Mouse (Mus musculus) cerebellum, adult 8-10 months (tissue): ENCODE measurements around the gene Lrrc8d.

Experiments
- DNase-seq: peaks from one replicate; pipeline ENCODE4 v3.0.0; 2022

The Lrrc8d gene

GRCm38 (mm10) chr5:105721267-105721666 is 21.5 kb downstream of the Lrrc8d start:
- DNase-seq = no peak

GRCm38 (mm10) chr5:105722807-105723206 is 23.0 kb downstream of the Lrrc8d start:
- DNase-seq = no peak

GRCm38 (mm10) chr5:105730193-105730831 is 30.5 kb downstream of the Lrrc8d start:
- no peak for DNase-seq

GRCm38 (mm10) chr5:105731173-105731626 is 31.4 kb downstream of the Lrrc8d start:
- no peak for DNase-seq

GRCm38 (mm10) chr5:105731627-105732432 is 32.1 kb downstream of the Lrrc8d start:
- peak; percentile 27 for DNase-seq

- no peak for DNase-seq
Observed at GRCm38 (mm10) chr5:105732433-105732891, 32.7 kb downstream of the Lrrc8d start.

DNA sequence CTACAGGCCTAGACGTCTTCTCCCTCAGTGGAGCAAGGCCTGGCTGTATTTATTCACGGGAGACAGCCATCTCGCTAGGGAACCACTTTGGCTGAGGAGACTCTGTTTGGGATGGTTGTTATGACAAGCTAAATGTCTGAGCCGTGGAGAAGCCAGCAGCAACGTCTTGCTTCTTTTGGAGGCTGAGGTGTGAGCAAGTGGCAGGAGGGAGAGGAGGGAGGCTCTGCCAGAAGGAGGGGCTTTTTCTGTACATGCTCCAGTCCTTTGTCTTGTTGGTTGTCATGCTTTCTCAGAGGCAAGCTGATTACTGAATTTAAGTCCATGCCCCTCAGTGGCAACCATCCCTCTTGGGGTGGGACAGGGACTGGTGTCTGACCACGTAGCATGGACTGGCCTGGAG is 33.5 kb downstream of the Lrrc8d start:
- DNase-seq = no peak

DNA sequence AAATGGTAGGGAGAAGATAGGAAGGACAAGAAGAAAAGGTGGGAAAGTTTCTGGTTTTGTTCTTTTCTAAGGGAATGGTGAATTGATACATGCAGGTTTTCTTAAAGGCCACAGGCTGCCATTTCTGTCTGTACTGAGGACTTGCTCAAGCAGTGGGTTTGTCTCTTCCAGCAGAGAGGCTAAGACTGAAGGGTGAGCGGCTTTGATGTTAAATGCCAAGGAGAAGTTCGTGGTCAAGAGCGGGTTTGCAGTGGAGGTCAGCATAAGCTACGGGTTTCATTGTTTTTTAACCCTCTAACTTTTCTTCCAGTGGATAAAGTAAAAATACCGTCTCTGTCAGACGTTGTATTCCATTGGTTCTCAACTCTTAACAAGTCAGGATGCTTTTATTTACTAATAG is 36.6 kb downstream of the Lrrc8d start:
- no peak for DNase-seq

DNA sequence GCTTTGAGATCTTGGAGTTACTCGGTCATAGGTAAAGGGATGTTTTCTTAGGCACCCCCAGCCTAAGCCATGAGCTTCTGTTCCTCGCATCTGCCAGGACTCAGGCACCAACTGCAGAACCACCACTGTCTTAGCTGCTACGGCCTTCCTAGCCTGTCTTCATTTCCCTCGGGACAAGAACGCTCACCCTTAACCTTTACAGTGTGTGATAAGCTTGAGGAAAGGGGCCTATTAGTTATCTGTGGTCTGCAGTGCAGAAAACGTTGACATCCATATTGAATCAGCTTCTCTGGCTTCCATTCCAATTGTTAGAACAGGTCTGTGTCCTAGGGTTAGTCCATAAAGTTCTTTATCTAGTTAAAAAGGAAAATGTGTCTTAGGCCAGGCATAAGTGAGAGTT is 37.4 kb downstream of the Lrrc8d start:
- no peak for DNase-seq

GRCm38 (mm10) chr5:105740437-105740836 is 40.7 kb downstream of the Lrrc8d start:
- DNase-seq = no peak

DNA sequence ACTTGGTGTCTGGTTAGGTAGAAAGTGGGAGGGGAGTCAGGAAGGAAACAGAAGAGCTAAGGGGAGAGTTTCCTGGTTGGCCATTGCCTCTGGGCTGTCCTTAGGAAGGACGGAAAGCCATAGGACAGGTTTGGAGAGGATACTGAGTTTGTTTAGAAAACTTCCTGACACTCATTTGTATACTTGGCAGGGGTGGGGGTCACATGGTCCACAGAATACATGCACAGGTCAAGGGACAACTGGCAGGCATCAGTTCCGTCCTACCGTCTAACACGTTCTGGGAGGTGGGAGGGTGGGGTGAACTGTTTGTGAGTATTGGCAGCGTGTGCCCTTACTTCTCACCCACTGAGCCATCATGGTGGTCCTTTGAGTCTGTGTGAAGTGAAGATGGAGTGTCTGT is 42.9 kb downstream of the Lrrc8d start:
- no peak for DNase-seq

DNA sequence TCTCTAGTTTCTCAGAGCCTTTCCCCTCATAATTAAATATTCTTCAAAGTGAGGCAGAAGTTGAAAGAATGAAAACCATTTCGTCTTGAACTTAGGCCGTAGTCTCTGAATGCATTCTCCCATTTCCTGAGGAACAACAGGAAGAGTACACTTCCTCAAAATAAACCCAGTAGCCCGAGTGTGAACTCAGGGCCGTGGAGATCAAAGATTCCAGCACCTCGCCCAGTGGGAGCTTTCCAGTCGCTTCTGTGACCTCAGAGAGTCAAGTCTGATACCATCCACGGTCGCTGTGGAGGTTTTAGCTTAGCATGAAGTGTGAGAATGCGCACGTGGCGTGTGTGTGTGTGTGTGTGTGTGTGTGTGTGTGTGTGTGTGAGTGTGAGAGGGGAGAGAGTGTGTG is 45.6 kb downstream of the Lrrc8d start:
- no peak for DNase-seq

DNA sequence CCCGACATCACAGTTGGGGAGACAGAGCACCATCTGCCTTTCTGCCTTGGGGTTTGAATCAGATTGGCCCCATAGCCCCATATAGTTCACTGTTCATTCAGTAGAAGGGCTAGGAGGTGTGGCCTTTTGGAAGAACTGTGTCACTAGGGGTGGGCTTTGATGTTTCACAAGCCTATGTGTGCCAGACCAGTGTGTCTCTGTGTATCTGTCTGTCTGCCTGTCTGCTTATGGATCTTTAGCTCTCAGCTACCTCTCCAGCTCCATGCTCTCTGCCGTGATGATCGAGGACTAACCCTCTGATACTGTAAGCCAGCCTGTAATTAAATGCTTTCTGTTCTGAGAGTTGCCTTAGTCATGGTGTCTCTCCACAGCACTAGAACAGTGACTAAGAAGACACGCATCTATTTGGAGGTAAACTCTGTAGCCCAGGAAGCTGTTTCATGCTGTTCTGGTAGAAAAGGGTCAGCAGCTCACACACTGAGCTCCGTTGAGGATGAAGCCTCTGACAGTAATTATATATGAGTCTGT is 46.2 kb downstream of the Lrrc8d start:
- no peak for DNase-seq

DNA sequence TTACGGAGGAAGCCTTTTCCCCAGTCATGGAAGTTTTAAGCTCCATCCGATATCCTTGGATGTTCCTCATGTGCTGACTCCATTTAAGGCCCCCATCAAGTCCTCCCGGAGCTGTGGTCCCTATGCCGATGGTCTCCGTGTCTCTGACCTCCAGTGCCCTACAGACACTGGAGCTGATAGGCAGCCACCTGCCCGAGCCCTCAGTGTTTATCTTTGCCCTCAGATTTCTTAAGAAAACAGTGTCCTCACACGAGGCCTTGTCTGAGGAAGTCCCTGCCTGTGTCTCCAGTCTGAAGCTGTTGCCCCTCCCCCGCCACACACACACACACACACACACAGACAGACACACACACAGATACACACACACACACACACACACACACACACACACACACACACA is 55.0 kb downstream of the Lrrc8d start:
- DNase-seq = no peak

DNA sequence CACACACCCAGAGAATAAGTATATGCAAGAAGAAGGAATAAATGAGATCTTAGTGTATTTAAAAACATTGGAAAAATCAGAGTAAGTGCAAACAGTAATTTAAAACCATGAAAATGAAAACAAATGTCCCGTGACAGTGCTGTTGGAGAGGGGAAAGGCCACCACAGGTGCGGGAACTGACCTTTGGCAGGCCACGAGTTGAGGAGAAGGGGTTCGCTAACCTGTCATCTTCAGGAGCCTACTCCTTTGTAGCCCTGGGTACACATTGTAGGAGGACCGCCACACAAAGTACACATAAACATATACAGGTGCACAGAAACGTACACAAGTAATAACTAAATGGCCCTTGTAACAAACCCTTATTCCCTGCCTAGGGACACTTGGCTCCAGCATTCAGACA is 55.7 kb downstream of the Lrrc8d start:
- no peak for DNase-seq

GRCm38 (mm10) chr5:105757978-105758377 is 58.2 kb downstream of the Lrrc8d start:
- DNase-seq = no peak

DNA sequence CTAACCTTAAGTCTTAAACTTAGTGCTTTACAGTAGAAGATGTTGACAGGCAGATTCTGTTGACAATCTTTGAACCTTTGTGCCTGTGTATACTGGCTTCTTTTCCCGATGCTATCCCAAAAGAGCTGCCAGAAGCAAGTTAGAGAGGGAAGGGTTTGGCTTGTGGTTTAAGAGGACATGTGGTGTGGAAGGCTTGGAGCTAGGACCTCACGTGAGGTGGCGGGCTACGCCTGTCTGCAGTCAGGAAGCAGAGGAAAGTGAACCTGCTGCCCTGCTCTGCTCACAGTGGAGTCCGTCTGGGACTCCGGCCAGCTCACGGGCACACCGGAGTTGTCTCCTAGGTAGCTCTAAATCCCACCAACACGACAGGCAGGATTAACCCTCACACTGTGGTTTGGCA is 59.1 kb downstream of the Lrrc8d start:
- no peak for DNase-seq

GRCm38 (mm10) chr5:105761848-105762482 is 62.2 kb downstream of the Lrrc8d start:
- DNase-seq = no peak

DNA sequence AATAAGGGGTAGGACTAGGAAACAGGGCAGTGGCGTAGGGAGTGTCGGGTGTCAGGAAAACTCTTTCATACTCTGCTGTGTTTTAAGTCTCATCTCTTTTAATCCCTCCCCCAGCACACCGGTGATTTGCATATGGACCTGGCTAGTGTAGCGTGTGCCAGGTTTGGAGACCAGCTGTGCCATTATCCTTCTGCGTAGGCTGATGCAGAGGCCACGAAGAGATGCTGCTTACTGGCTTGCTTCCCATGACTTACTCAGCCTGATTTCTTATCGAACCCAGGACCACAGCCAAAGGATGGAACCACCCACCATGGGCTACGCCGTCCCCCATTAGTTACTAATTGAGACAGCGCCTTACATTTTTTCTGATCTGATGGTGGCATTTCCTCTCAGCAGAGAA is 64.6 kb downstream of the Lrrc8d start:
- DNase-seq = no peak

DNA sequence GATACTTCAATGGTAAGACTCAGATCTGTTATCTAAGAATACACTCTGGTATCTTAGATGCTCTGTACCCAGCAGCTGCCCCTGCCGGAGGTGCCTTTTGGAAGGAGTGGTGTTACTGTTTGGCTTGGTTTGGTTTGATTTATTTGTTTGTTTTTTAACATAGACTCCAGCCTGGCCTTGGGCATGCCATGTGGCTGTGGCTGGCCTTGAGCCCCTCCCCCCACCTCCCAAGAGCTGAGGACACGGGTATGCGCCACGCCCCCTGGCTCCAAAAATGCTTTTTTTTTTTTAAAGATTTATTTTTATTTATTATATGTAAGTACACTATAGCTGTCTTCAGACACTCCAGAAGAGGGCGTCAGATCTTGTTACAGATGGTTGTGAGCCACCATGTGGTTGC is 65.6 kb downstream of the Lrrc8d start:
- no peak for DNase-seq

GRCm38 (mm10) chr5:105776368-105776767 is 76.6 kb downstream of the Lrrc8d start:
- no peak for DNase-seq

- DNase-seq = no peak
Observed at GRCm38 (mm10) chr5:105776978-105777593, 77.3 kb downstream of the Lrrc8d start.

- DNase-seq = no peak
Observed at GRCm38 (mm10) chr5:105777645-105778044, 77.9 kb downstream of the Lrrc8d start.
